Mouse (Mus musculus) heart, adult 11 months (tissue): ENCODE measurements at regions not wholly inside any gene's neighbourhood (a gene's known extent, or its start where the extent isn't known, plus 50 kb on each side); places are given as distances from the start of the nearest gene placed in this dataset.

ENCODE experiments used
- DNase-seq: peaks from one replicate; pipeline ENCODE4 v3.0.0; 2022

DNA sequence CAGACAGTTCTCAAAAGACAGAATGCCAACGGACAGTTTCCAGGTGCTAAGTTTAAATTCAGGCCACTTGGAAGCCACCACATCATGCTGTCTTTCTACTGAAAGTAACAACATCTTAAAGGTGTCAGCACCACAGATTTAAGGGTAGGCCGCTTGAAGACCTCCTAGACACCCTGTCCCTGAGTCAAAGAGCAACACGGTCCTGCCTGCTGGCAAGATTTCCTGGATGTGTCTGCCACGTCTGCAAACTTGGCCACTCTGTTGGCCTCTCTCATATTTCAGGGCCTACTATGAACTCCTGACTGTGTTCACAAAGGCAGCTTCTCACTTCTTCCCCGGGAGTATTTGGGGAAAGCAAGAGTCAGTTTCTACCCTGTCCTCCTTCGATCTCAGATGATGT, 194.7 kb upstream of the Esrrg start:
- DNase-seq: peak; percentile 64

DNA sequence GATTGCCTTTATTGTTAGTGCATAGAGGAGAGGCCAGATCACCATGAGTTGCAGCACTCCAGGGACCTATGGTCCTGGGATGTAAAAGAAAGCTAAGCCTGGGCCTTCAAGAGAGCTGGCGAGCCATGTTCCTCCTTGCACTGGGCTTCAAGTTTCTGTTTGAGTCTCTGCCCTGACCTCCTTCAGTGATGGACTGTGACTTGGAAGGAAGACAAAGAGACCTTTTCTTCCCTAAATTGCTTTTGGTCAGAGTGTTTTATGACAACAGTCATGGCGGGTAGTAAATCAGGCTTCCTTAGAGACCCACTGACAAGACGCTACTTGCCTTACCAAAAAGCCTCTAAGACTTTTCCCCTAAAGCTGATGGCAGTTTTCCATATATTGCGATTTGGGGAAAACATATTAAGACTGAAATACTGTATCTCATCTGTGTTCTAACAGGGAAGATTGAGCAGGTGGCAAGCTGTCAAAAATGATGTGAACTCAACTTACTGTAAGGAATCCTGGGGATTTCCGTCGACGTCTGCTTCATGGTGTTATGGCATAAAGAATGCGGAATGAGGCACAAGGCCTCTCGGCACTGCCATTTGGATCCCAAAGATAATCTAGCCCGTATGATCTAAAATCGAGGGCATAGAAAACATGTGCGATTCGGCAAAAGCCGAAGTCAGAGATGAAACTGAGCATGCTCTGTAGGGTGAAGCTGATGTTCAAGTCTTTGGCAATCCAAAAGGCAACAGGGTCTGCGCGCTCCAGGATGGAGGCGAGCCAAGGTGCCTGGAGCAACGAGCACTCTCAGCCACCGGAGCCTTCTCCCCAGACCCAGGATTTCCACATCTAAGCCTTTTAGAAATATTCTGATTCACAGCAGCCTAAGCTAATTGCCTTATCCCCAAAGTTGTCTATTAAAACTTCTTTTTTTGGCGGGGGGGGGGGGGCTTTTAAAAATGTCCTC, 190.1 kb upstream of the Esrrg start:
- DNase-seq: peak; percentile 79

DNA sequence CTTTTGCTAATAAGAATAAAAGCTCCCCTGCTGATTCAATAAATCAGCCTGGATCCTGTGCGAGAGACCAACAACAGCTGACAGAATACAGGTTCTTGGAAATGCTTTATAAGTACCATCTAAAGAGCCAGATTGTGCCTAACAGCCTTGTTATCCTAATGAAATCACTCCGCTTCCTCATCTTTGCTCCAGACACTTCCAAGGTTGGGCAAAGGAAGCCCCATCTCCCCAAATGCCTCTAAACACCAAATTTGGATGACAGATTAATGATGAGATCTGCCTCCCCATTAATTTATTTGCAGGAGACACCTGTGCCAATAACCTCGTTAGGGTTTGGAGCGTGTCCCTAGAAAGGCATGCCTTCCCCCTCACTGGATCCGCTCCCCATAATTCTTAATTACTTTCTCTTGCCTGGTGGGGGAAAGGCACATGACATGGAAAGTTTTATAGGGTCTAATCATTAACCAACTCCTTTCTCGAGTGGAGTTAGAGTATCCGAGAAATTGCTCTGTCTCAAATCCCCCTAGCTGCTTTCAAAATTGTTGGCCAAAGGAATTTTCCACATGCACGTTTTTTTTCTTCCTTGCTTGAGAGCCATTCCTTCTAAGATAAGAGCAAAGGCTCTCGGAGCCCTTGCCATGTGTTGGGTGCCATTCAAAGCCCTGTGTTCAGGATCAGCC, 179.9 kb upstream of the Esrrg start:
- peak; percentile 61 for DNase-seq

DNA sequence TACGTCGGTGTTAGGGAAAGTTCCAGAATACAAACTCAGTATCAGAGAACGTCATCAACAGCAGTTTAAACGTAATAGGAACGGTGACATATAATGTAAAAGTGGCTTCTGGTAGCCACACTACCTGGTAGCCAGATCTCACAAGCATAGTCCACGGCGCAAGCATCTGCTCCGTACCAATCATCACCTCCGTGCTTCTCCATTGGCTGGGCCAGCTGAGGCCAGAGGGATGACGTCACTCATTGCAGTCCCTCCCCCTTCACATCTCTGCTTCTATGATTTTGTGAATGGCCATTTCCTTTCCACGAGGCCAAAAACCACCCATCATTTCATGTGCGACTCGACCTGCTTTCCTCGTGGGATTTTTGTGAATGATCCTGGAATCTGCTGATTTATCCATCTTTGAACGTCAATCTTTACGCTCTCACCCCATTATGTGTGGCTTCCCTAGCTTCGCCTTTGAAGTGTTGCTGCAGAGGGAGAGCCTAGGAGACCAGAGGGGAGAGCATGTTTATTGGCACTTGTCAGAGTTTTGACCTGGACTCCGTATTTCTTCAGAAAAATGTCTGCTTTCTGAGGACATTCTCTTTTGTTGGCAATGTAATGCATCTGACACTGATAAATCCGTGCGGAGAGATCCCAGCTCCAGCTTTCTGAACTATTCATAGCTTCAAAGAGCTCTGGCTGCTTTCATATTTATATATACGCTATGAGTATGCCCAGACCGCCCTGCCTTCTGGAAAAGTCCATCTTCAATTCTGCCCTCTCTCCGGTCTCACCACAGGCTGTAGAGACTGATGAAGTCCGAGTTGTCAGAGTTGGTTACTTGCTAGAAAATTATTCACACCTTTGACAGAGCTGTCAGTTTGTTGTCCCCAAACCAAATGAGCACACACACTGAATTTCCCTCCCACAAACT, 174.6 kb upstream of the Esrrg start:
- DNase-seq: peak; percentile 55

DNA sequence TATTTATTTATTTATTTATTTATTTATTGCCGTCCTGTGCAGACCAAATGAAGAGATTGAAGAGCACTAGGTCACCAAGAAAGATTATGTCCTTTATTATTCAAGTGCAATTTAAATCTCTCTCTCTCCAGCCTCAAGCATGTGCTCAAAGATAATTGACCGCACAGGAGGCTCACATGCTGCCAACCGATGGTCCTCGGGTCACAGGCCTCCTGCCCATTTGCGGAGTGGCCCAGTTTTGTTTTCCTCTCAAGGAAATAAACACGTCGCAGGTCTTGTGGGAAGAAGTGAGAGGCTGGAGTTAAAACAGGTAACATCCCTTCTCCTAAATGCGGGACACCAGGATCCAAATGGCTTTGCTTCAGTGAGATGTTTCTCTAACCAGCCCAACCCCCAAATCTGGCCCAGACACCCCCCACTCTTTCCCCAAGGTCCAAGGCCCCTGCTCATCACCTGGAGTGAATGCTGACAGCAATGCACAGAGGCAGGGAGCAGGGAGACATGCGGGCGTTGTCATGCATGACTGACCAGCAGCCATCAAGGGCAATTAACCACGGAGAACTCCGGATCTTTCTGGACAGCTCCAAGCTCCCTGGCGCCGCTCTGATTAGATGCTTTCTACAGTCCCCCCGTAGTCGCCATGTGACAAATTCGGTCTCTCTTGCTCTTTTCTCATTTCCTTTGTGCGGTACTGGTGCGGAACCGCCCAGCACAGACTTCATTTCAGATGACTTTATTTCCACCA, 169.2 kb upstream of the Esrrg start:
- peak; percentile 81 for DNase-seq

DNA sequence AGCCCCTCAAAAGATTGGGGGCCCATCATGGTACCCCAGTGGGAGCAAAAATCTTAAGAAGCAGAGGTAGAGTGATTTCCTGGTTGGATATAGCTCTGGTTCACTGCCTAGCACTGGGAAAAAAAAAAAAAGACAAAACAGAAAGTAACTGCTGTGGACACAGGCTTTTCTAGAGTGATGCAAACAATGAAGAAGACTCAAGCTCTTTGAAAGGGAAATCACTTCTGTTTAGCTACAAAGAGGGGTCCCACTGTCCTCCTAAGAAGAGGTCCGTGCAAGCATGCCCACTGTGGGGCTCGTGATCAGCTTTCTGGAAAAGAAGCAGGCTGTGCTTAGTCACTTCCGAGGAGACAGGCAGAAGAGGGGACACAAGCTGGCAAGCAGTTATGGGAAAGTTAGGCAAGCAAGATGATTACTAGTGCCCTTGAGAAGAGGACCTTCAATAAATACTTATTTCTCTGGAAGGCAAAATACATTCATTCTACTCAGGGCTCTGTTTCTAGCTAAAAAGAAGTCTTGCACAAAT, 166.9 kb upstream of the Esrrg start:
- peak; percentile 34 for DNase-seq

DNA sequence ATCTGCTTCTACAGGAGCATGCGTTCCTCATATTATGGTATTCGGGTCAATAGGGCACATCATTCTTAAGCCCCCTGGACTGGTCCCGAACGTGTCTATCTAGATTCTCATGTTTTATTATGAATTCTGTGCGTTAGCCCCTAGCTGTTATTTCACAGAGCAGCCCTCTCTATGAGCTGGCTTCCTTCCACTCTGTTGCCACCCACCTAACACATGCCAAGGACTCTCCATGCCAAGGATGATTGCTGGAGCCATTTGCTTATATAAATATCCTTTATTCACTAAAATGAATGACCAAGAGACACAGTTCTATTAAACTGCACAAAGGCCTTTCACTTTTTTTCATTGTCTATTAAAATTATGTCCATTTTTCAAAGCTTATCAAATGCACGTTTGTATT, 162.1 kb upstream of the Esrrg start:
- peak; percentile 48 for DNase-seq

DNA sequence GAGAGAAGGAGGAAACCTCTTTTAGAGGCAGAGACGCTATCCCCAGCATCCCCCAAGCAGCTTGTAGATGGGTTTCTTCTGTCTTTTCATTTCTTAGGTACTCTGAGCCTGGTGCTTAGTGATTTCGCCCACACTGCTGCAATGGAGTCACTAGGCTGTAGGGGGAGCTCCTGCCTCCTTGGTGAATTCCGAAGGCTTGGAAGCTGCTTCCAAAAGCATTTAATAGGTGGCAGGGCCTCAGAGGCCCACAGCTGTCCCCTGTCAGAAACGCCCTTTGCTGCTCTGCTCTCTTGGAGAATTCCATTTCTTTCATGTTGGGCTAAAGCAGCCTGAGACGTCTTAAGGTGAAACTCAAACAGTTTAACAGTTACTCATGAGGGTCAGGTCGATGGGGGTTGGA, 160.4 kb upstream of the Esrrg start:
- DNase-seq: peak; percentile 64

DNA sequence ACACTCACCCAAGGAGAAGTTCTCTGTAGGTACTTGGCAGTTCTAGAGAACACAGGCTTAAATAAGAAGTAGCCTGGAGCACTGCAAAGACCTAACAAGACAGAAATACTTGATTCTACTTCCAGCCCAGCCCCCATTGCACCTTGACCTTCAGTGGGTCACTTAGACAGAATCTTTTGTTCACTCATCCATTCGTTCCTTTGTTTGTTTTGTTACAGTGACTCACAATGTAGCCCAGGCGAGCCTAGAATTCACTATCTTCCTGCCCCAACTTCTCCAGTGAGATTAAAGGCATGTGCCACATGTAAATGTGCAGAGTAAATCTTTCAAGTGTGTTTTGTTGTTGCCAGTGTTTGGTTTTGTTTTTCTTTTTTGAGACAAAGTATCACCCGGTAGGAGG, 158.5 kb upstream of the Esrrg start:
- no peak for DNase-seq

DNA sequence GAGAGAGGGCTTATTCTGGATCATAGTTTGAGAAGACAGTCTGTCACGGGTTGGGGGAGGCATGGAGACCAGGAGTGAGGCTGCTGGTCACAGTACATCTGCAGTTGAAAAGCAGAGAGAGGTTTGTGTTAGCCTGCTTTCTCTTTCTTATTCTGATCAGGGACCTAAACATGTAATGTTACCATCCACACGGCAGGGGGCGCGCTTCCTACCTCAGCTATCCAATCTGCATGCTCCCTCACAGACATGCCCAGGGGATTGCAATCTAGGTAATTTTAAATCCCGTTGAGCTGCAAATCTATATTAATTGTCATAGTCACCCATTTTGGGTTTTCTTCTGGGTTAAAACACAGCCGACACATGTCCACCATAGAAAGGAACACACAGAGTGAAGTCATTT, 156.4 kb upstream of the Esrrg start:
- DNase-seq: no peak

DNA sequence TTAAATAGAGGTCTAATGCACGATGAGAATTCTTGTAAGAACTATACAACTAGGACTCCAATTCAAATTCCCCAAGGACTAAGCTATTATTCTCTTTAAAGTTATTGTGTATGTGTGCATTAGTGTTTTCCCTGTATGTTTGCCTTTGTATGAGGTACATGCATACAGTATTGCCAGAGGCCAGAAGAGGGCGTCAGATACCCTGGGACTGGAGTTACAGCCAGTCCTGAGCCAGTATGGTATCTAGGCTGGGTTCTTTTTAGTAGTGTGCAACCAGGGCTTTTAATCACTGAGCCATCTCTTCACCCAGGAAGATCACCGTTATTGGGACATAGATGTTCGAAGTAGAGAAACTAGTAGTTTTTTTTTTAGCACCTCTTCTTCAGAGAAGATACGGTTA, 154.2 kb upstream of the Esrrg start:
- DNase-seq: no peak

DNA sequence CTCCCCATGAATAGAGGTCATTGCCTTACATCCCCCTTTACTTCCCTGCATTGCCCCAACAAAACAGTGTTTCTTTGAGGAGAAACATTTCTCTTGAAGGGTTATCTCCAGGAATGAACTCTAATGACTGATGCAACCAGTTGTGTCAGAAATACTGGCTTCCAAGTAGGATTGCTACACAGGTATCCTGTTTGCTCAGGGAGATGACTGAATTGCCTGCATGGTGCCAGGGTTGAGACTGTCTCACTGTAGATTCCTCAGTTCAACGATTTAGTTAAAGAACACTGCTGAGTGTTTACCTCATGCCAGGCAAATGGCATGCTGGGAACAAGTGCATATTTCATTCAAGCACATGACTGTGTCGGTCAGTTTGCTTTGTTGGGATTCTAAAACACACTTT, 123.8 kb upstream of the Esrrg start:
- DNase-seq: no peak

DNA sequence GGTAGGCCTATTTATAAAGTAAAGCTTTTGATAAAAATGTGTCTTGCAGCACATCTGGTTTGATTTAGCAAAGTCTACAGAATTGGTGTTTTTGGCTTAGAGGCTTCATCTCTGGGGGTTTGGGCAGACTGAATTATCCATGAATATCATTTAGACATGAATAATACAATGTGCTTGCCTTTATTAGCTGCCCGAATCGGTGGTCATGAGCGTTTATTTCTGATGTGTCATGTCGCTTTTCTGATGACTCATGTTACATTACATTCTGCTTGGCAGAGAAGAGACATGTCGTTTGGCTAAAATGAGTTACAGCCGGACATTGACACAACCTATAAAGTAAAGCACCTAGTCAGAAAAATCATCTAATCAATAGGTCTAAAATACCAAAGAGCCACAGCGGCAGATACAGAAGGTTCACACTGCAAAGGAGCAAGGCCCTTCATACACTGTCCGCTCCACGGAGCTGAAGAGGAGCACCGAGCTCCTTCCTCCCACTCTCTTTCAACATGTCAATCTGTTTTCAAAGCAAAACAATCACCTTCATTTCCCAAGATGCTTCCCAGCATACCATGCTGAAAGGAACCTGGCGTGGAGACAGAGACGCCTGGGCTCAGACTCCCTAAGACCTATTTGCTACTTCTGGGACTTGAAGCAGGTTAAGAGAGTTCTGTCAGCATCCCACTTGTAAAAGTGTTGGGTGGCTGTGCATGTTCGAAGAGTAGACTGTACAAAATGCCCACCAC, 120.5 kb upstream of the Esrrg start:
- DNase-seq: no peak

DNA sequence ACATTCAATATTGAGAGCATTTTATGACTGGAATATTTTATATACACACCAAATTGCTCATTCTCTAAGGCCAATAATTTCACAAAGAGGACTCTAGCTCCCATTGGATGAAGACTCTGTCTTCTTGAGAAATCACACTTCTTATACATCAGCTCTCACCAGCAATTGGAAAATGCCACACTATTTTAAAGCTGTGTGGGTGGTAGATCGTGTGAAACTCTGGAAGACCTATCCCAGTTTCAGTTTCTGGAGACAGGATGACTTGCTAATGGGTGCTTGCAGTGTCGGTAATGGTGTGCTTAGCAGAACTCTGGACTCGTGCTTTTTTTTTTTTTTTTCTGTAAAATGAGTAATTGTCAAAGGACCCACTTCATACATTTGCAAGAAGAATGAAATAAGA, 119.1 kb upstream of the Esrrg start:
- no peak for DNase-seq

DNA sequence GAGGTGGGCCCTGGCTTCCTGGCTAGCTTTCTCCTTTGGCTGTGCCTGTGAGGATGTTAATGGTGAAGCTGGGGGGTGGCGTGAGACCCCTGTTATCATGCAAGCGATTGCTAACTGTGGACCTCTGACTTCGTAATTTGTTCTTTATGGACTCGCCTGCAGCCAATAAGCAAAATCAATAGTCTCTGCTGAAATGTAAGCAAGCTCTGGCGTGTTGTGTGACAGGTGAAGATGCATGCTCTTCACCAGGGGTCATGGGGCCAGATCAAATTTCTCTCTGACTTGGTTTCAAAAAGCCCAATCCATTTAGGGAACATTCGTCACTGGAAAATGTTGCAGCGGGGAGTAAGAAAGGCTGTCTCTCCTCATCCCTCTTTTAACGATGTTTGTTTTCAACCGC, 103.2 kb upstream of the Esrrg start:
- DNase-seq: peak; percentile 64

DNA sequence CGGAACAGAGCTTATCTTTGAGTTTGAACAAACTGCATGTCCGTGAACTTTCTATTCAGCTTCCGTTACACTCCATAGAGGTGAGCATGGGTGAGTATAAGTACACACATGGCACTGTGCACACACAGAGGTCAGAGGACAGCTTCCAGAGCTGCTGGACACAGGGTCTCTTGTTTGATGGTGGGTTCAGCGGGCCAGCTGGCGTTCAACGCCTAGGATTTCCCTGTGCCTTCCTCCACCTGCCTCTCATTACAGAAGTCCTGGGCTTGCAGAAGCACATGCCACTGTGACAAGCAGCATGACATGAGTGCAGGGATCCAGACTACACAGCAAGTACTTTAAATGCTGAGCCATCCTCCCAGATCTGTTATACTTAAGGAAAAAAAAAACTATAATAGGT, 101.4 kb upstream of the Esrrg start:
- no peak for DNase-seq

DNA sequence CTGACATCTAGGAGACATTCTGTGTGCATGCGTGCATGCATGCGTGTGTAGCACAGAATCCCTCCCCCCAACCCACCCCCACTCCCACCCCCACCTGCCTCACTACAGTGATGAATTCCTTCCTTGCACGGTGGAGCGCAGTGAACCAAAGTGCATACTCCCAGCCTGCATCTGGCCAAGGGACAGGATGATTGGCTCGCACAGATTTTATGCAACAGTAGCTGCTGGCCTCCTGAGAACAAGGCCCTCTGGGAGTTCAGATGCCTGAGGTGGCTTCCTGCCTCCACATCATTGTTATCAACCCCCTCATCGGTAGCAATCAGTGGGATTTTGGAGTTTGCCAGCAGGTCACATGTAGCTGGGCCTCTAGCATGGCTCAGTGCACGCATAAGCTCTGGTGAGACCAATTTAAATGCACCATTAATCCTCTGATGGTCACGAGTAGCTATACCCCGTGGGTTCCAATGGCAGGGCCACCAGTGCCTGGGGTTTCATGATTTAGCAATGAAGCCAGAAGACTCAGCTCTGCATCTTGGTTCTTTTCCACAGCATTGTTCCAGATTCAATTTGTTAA, 77.2 kb upstream of the Esrrg start:
- no peak for DNase-seq

DNA sequence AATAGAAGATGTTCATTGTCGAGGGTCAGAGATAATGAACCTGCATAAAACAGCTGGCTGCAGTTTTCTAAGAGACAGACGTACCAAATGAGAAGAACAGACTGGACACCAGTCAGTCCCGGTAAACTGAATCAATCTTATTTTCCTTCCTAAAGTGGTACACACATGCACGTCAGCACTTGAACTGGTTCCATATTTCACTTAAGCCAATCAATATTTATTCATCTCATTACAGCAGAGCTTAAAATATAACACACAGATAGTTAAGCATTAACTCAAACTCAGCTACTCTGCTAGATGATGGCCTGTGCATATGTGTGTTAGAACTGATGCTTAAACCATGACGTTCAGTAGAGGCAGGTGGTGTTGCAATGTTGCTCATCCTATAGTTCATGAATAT, 72.3 kb upstream of the Esrrg start:
- DNase-seq: no peak

DNA sequence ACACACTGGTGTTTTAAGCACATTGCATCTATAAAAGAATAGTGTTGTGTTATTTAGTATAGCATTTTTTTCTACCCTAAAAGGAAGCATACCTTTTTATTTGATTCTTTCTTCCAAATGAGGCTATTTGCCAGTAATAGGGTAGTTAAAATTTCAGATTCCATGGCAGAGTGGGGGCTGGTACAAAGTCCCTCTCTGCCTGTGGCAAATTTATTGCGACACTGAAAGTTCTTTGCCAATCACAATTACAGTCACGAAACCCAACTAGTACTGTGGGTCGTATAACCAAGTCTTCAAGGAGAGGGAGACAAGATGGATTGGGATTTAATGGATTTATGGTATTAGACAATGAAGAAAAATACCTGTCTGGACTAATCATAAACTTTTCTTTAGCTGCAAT, 51.9 kb upstream of the Esrrg start:
- DNase-seq: no peak
